Mouse (Mus musculus) hindbrain, postnatal 0 days (tissue): Measurements from ENCODE around the gene Zbbx. TPM values are rescaled to one million over a fixed set of nuclear protein-coding genes. Genes with fewer than 3 reads are reported as not detected.

Source experiments
- ATAC-seq: fragments of 200-750 bp; cut with Nextera tagmentation; 2 replicates; pipeline ENCODE4 v1.8.0; 2017; ENCODE audit warnings: mild to moderate bottlenecking, moderate TSS enrichment, moderate library complexity
- DNase-seq: peaks from one replicate; pipeline ENCODE4 v3.0.0-alpha.2; 2015; ENCODE audit warnings: low spot score
- H3K27ac ChIP-seq: fragments of 300-500 bp; sonication (generic); 2 replicates; pipeline ENCODE4 v1.5.1; 2014; ENCODE audit warnings: mild to moderate bottlenecking
- H3K27me3 ChIP-seq: fragments of 300-500 bp; sonication (generic); 2 replicates; pipeline ENCODE4 v1.6.1; 2014; ENCODE audit warnings: low read length, mixed read lengths; ENCODE audit not compliant: insufficient read depth
- H3K36me3 ChIP-seq: fragments of 300-500 bp; sonication (generic); 2 replicates; pipeline ENCODE4 v1.6.1; 2014; ENCODE audit warnings: low read length, mixed read lengths; ENCODE audit not compliant: insufficient read depth
- H3K4me1 ChIP-seq: fragments of 300-500 bp; sonication (generic); 2 replicates; pipeline ENCODE4 v1.6.1; 2014; ENCODE audit warnings: antibody characterized with exemption, low read length, mixed read lengths; ENCODE audit not compliant: insufficient read depth
- H3K4me2 ChIP-seq: fragments of 300-500 bp; sonication (generic); 2 replicates; pipeline ENCODE4 v1.6.1; 2014; ENCODE audit warnings: low read depth, mild to moderate bottlenecking, low read length, moderate library complexity, mixed read lengths
- H3K4me3 ChIP-seq: fragments of 300-500 bp; sonication (generic); 2 replicates; pipeline ENCODE4 v1.5.1; 2014; ENCODE audit warnings: low read length
- H3K9ac ChIP-seq: fragments of 300-500 bp; sonication (generic); replicated peaks from 2 replicates; pipeline ENCODE4 v1.6.1; 2014; ENCODE audit warnings: mild to moderate bottlenecking, low read length, moderate library complexity, mixed read lengths
- H3K9me3 ChIP-seq: fragments of 300-500 bp; sonication (generic); 2 replicates; pipeline ENCODE4 v1.6.1; 2016; ENCODE audit warnings: low read length, mixed read lengths
- CTCF ChIP-seq: IDR thresholded peaks from 2 replicates; pipeline ENCODE4 v1.5.1; 2016; ENCODE audit warnings: antibody characterized with exemption, control low read depth, low read depth
- WGBS: fragments of 180-500 bp; shearing (Covaris S2); extraction: QIAGEN DNeasy Blood & Tissue Kit; methylation state at CpG from one replicate; pipeline ENCODE4 v1.1.7; 2014; 5-methylcytosine and 5-hydroxymethylcytosine counted together
- polyA plus RNA-seq: library from polyadenylated mRNA; unstranded; fragments of >200 nt; fragmentation: Nextera tagmentation; extraction: Ambion mirVana; gene quantifications from 2 replicates; pipeline ENCODE4 v1.2.1, GENCODE M21; 2015
- total RNA-seq: library from RNA; depleted of rRNA; stranded (reverse); fragments of >200 nt; gene quantifications from 2 replicates; pipeline ENCODE4 v1.2.3, GENCODE M21; 2014; rRNA removed

Zbbx gene
- total RNA-seq (0.40 and 0.89 TPM in 2 replicates), polyA plus RNA-seq (1.1 and 1.5 TPM in 2 replicates)

DNA sequence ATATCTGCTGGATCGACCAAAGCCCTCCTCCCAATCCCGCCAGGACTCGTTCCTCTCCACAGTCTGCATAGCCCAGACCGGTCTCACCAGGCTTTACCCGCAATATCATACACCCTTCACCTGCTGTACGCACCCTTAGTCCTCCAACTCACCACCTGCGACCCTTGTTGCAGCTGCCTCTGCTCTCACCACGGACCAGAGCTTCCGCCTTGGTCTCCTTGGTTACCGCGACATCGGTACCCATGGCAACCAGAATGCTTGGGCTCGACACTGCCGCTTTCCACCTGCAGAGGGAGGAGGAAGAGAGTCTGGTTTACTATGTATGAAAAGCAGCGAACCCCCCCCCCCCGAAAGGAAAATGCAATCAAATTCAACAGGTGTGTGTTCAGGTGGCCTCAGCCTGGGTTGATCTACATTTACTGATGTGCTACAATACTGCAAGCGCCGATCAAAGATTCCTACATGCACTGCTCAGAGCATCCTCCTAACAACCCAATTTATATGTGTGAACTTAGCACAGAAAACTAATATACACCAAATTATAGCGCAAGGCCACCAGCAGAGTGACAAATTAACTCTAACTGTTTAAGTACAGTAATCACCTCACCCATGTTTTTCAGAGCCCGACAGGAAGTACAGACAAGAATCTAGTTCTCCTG lies at the start of gene Zbbx:
Gene Zbbx, minus strand, starts transcription at position 197 of the 659 bp plus-strand sequence.
- H3K27me3 ChIP-seq = no peaks in the 10 kb centered on the region
- no peak within 1 kb of the TSS for H3K27ac ChIP-seq
- DNase-seq (peak; percentile 91), ATAC-seq (peak; percentile 98)
- no peaks in the 10 kb centered on the region for H3K36me3 ChIP-seq
- no peaks in the 10 kb centered on the region for H3K9me3 ChIP-seq
- H3K4me3 ChIP-seq = peak within 1 kb of the TSS; percentile 50
- peak within 1 kb of the TSS; percentile 73 for H3K4me2 ChIP-seq
- peak; percentile 78 for TF ChIP-seq CTCF
- H3K9ac ChIP-seq = no peak within 1 kb of the TSS
- 14% methylated on average over 20 of the region's 20 CpGs for WGBS
- no peaks in the 10 kb centered on the region for H3K4me1 ChIP-seq

DNA sequence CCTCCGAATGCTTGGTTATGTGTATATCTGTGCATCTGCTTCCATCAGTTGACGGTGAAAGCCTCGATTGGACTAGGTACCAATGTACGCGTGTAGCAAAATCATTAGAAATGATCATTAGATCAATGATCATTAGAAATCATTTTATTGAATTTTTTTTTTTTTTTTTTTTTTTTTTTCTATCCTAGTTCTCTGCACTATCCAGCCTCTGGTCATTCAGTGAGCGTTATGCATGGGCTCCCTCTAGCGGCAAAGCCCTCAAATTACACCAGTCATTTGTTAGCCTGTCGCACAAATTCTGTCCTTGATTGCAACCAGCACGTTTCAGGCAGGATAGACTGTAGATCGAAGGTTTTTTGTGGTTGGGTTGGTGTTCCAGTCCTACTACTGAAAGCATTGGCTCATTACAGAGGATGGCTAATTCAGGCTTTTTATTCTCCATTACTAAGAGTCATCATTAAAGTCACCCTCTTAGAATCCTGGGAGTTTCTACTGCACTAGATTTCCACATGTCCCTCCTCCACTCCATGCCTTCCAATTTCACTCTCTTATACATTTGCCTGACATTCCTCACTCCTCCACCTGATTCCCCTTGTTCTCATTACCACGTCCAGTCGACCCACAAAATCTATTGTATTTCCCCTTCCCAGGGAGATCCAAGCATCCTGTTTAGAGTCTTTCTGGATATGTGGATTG lies 38.1 kb upstream of the Zbbx start:
- H3K4me3 ChIP-seq = no peak overlapping the region
- no peak overlapping the region for H3K27ac ChIP-seq
- peak; percentile 82 for TF ChIP-seq CTCF
- no peaks in the 10 kb centered on the region for H3K27me3 ChIP-seq
- peak; percentile 45; the same call in 1 of the 2 replicates for ATAC-seq
- 36% methylated on average over 12 of the region's 12 CpGs for WGBS
- H3K36me3 ChIP-seq = no peaks in the 10 kb centered on the region
- no peaks in the 10 kb centered on the region for H3K4me1 ChIP-seq
- no peak overlapping the region for H3K9ac ChIP-seq
- peak; percentile 66 for DNase-seq
- no peak overlapping the region for H3K4me2 ChIP-seq
- H3K9me3 ChIP-seq = no peaks in the 10 kb centered on the region

DNA sequence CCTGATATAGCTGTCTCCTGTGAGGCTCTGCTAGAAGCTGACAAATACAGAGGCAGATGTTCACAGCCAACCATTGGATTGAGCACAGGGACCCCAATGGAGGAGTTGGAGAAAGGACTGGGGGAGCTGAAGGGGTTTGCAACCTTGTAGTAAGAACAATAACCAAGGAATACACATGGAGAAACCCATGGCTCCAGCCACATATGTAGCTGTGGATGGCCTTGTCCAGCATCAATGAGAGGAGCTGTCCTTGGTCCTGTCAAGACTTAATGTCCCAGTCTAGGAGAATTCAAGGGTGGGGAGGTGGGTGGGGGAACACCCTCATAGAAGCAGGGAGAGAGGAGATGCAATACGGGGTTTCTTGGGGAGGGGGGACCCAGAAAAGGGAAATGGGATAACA lies 17.8 kb upstream of the Zbbx start:
- no peaks in the 10 kb centered on the region for H3K36me3 ChIP-seq
- H3K4me2 ChIP-seq = no peak overlapping the region
- no peaks in the 10 kb centered on the region for H3K4me1 ChIP-seq
- no peak overlapping the region for H3K27ac ChIP-seq
- H3K9ac ChIP-seq = no peak overlapping the region
- no peak for DNase-seq
- ATAC-seq = no peak
- H3K9me3 ChIP-seq = no peaks in the 10 kb centered on the region
- 78% methylated on average over 1 of the region's 1 CpGs for WGBS
- no peaks in the 10 kb centered on the region for H3K27me3 ChIP-seq
- H3K4me3 ChIP-seq = no peak overlapping the region
- TF ChIP-seq CTCF = no peak

DNA sequence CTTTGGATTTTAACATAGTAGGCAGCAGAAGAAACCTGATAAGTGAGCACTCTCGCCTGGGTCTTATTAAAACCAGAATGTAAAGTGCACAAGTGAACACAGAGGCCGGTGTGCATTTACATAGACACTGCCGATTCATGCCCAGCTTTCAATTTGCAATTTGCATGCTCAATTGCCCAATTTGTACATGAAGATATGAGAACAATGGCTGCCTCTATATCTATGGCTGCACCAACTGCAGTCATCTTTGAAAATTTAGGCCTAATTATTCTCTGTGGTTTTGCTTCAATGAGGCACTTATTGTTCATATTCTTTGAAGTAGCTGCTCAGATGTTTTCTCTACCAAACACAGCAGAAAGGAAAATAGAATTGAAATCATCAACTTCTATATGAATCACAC lies 23.0 kb downstream of the Zbbx start:
- Histone ChIP-seq H3K4me3 (no peak overlapping the region), H3K27ac (no peak overlapping the region), H3K9me3 (no peaks in the 10 kb centered on the region), H3K9ac (no peak overlapping the region), H3K36me3 (no peaks in the 10 kb centered on the region), H3K27me3 (no peaks in the 10 kb centered on the region), H3K4me2 (no peak overlapping the region), H3K4me1 (no peaks in the 10 kb centered on the region)
- 27% methylated on average over 3 of the region's 3 CpGs for WGBS
- DNase-seq (no peak), ATAC-seq (no peak)
- TF ChIP-seq CTCF = no peak

DNA sequence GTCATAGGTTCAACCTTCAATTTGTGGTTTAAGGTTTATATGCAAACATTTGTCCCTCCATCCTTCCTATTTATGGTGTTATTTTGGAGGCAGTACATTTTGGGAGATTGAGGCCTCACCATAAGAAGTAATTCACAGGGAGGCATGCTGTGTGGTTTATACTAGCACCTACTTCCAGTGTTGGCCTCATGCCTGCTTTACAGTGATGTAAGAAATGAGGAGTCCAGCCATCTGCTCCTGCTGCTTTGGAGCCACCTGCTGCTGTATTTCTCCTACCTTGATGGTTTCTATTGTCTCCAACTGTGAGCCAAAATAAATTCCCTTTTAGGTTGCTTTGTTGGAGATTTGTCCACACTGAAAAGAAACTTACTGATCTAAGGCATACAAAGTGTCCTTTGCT lies 60.0 kb downstream of the Zbbx start:
- Histone ChIP-seq H3K27me3 (no peaks in the 10 kb centered on the region), H3K9ac (no peak overlapping the region), H3K4me2 (no peak overlapping the region), H3K9me3 (no peaks in the 10 kb centered on the region), H3K36me3 (no peaks in the 10 kb centered on the region), H3K4me3 (no peak overlapping the region), H3K4me1 (no peaks in the 10 kb centered on the region), H3K27ac (no peak overlapping the region)
- TF ChIP-seq CTCF = no peak
- peak; percentile 4 for DNase-seq
- no peak for ATAC-seq

DNA sequence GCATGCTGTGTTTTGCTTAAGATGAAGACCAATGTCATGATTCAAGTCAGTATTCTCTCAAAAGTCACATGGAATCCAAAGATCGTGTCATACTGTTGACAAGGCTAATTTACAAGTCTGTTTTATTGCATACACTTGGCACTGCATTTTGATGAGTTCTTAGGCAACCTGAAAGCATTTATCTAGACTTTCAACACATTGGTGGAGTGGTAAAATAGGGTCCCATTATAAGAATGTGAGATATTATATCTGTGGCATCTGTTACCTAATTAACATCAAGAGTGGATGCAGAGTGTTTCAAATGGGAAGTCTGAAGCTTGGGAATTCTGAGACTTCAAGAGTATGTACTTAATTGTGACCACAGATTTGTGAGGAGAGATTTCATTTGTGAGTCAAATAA lies 79.1 kb downstream of the Zbbx start:
- Histone ChIP-seq H3K9ac (no peak overlapping the region), H3K4me2 (no peak overlapping the region), H3K27ac (no peak overlapping the region), H3K4me1 (no peaks in the 10 kb centered on the region), H3K36me3 (no peaks in the 10 kb centered on the region), H3K27me3 (no peaks in the 10 kb centered on the region), H3K9me3 (no peaks in the 10 kb centered on the region), H3K4me3 (no peak overlapping the region)
- DNase-seq (no peak), ATAC-seq (no peak)
- no peak for TF ChIP-seq CTCF
- WGBS = 74% methylated on average over 1 of the region's 1 CpGs

DNA sequence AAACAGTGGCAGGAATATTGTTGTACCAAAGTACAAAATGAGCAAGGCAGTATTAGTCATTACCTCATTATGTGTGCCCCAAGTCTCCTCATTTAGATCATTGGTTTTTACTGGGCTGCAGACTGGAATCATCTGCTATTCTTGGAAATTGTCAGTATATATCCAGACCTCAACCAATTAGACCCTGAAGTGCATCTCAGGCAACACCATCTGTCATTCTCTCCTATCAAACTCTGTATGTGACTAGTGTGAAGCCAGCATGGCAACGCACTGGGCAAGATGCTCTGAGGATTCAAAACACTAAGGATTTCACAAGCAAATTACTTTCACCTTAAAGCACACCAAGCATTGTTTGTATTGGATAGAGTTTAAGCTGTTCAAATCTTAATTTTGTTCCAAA lies 85.9 kb downstream of the Zbbx start:
- no peak for TF ChIP-seq CTCF
- H3K4me1 ChIP-seq = no peaks in the 10 kb centered on the region
- no peak overlapping the region for H3K4me3 ChIP-seq
- WGBS = 49% methylated on average over 1 of the region's 1 CpGs
- no peaks in the 10 kb centered on the region for H3K36me3 ChIP-seq
- no peak overlapping the region for H3K27ac ChIP-seq
- H3K4me2 ChIP-seq = no peak overlapping the region
- no peaks in the 10 kb centered on the region for H3K9me3 ChIP-seq
- peak; percentile 20 for DNase-seq
- no peaks in the 10 kb centered on the region for H3K27me3 ChIP-seq
- ATAC-seq = peak; percentile 74
- H3K9ac ChIP-seq = no peak overlapping the region
